Mouse (Mus musculus): ENCODE data around the gene Aak1.

Aak1 gene

GRCm38 (mm10) chr6:86950733-86951255, 101.5 kb downstream of the Aak1 start:
- DNase-seq (ENCODE audit: inconsistent age in 2 of 2, low spot score in 1 of 2), result no peak

- no peak for DNase-seq (ENCODE audit: inconsistent age in 2 of 2, low spot score in 1 of 2)
Observed at GRCm38 (mm10) chr6:86955741-86956140, 106.4 kb downstream of the Aak1 start.

GRCm38 (mm10) chr6:86956206-86956605, 106.9 kb downstream of the Aak1 start:
- no peak for DNase-seq (ENCODE audit: inconsistent age in 2 of 2, low spot score in 1 of 2)

- no peak for DNase-seq (ENCODE audit: inconsistent age in 2 of 2, low spot score in 1 of 2)
Observed at GRCm38 (mm10) chr6:86959006-86959405, 109.7 kb downstream of the Aak1 start.

GRCm38 (mm10) chr6:86963987-86964685, 114.8 kb downstream of the Aak1 start:
- DNase-seq (ENCODE audit: inconsistent age in 2 of 2, low spot score in 1 of 2), result no peak

- no peak for DNase-seq (ENCODE audit: inconsistent age in 2 of 2, low spot score in 1 of 2)
Observed at GRCm38 (mm10) chr6:86967166-86967565, 117.8 kb downstream of the Aak1 start.

GRCm38 (mm10) chr6:86973956-86974355, 124.6 kb downstream of the Aak1 start:
- DNase-seq (ENCODE audit: inconsistent age in 2 of 2, low spot score in 1 of 2), result peak; percentile 27 to 71

GRCm38 (mm10) chr6:86978156-86978908, 129.0 kb downstream of the Aak1 start:
- DNase-seq (ENCODE audit: inconsistent age in 2 of 2, low spot score in 1 of 2), result no peak

- no peak for DNase-seq (ENCODE audit: inconsistent age in 2 of 2, low spot score in 1 of 2)
Observed at GRCm38 (mm10) chr6:86978909-86979265, 129.6 kb downstream of the Aak1 start.

GRCm38 (mm10) chr6:86981206-86981605, 131.9 kb downstream of the Aak1 start:
- DNase-seq (ENCODE audit: inconsistent age in 2 of 2, low spot score in 1 of 2), result peak; percentile 25 to 67

GRCm38 (mm10) chr6:86985314-86986106, 136.2 kb downstream of the Aak1 start:
- no peak for DNase-seq (ENCODE audit: inconsistent age in 2 of 2, low spot score in 1 of 2)

- DNase-seq (ENCODE audit: inconsistent age in 2 of 2, low spot score in 1 of 2), result peak; percentile 76 to 84
Observed at GRCm38 (mm10) chr6:86989576-86989975, 140.3 kb downstream of the Aak1 start.

GRCm38 (mm10) chr6:86991041-86991440, 141.7 kb downstream of the Aak1 start:
- DNase-seq (ENCODE audit: inconsistent age in 2 of 2, low spot score in 1 of 2), result no peak

- no peak for DNase-seq (ENCODE audit: inconsistent age in 2 of 2, low spot score in 1 of 2)
Observed at GRCm38 (mm10) chr6:86992349-86992748, 143.0 kb downstream of the Aak1 start.

- no peak for DNase-seq (ENCODE audit: inconsistent age in 2 of 2, low spot score in 1 of 2)
Observed at GRCm38 (mm10) chr6:86994254-86994653, 144.9 kb downstream of the Aak1 start.

GRCm38 (mm10) chr6:86996629-86997307, 147.5 kb downstream of the Aak1 start:
- DNase-seq (ENCODE audit: inconsistent age in 2 of 2, low spot score in 1 of 2), result no peak

- no peak for DNase-seq (ENCODE audit: inconsistent age in 2 of 2, low spot score in 1 of 2)
Observed at GRCm38 (mm10) chr6:86997360-86997759, 148.0 kb downstream of the Aak1 start.

- DNase-seq (ENCODE audit: inconsistent age in 2 of 2, low spot score in 1 of 2), result no peak
Observed at GRCm38 (mm10) chr6:87001995-87002394, 152.7 kb downstream of the Aak1 start.

- DNase-seq (ENCODE audit: inconsistent age in 2 of 2, low spot score in 1 of 2), result peak; percentile 83 to 96
Observed at GRCm38 (mm10) chr6:87002521-87003055, 153.3 kb downstream of the Aak1 start.

- no peak for DNase-seq (ENCODE audit: inconsistent age in 2 of 2, low spot score in 1 of 2)
Observed at GRCm38 (mm10) chr6:87004099-87004498, 154.8 kb downstream of the Aak1 start.

- DNase-seq (ENCODE audit: inconsistent age in 2 of 2, low spot score in 1 of 2), result no peak
Observed at GRCm38 (mm10) chr6:87005577-87005976, 156.3 kb downstream of the Aak1 start.
